Mouse (Mus musculus): ENCODE measurements around the gene Fank1. TPM values are rescaled to one million over a fixed set of nuclear protein-coding genes. Genes with fewer than 3 reads are reported as not detected.

The Fank1 gene
- polyA plus RNA-seq, 1 experiment: 0.47 TPM

- no peak overlapping the region for H3ac ChIP-seq (ENCODE audit: control insufficient read depth, insufficient read length, low read depth)
- H3K4me3 ChIP-seq (ENCODE audit: insufficient read depth, poor library complexity, severe bottlenecking): no peak overlapping the region
- no peaks in the 10 kb centered on the region for H3K79me2 ChIP-seq (ENCODE audit: control insufficient read depth, insufficient read depth)
- no peaks in the 10 kb centered on the region for H3K27me3 ChIP-seq (ENCODE audit: control insufficient read depth, insufficient read depth, insufficient read length)
- H3K79me3 ChIP-seq (ENCODE audit: low read depth): no peaks in the 10 kb centered on the region
- TF ChIP-seq MYOG (IDR thresholded peaks at IDR 0.05; ENCODE audit: control insufficient read depth, extremely low read depth, insufficient read length) (no peak), CEBPB (IDR thresholded peaks at IDR 0.05; ENCODE audit: low read depth) (no peak), CTCF (IDR thresholded peaks at IDR 0.05; ENCODE audit: control insufficient read depth, insufficient read depth, insufficient read length) (no peak), MAX (IDR thresholded peaks at IDR 0.05) (no peak), MYOD1 (IDR thresholded peaks at IDR 0.05; ENCODE audit: control insufficient read depth, insufficient read length, low read depth) (no peak), FOSL1 (IDR thresholded peaks at IDR 0.05; ENCODE audit: insufficient read depth, low read length, poor library complexity, severe bottlenecking) (no peak), USF1 (IDR thresholded peaks at IDR 0.05; ENCODE audit: low read depth) (no peak)
- peaks cover 4% of the 10 kb centered on the region for H3K36me3 ChIP-seq (ENCODE audit: control insufficient read depth, insufficient read depth)
These were observed 29.3 kb upstream of the Fank1 start for GRCm38 (mm10) chr7:133747372-133747771.

- no peaks in the 10 kb centered on the region for H3K79me2 ChIP-seq (ENCODE audit: control insufficient read depth, insufficient read depth)
- no peaks in the 10 kb centered on the region for H3K27me3 ChIP-seq (ENCODE audit: control insufficient read depth, insufficient read depth, insufficient read length)
- peaks cover 4% of the 10 kb centered on the region for H3K36me3 ChIP-seq (ENCODE audit: control insufficient read depth, insufficient read depth)
- no peak overlapping the region for H3K4me3 ChIP-seq (ENCODE audit: insufficient read depth, poor library complexity, severe bottlenecking)
- no peak for TF ChIP-seq MAX (IDR thresholded peaks at IDR 0.05)
- no peak for TF ChIP-seq MYOD1 (IDR thresholded peaks at IDR 0.05; ENCODE audit: control insufficient read depth, insufficient read length, low read depth)
- no peak for TF ChIP-seq CTCF (IDR thresholded peaks at IDR 0.05; ENCODE audit: control insufficient read depth, insufficient read depth, insufficient read length)
- TF ChIP-seq FOSL1 (IDR thresholded peaks at IDR 0.05; ENCODE audit: insufficient read depth, low read length, poor library complexity, severe bottlenecking): no peak
- no peak for TF ChIP-seq CEBPB (IDR thresholded peaks at IDR 0.05; ENCODE audit: low read depth)
- no peak for TF ChIP-seq MYOG (IDR thresholded peaks at IDR 0.05; ENCODE audit: control insufficient read depth, extremely low read depth, insufficient read length)
- no peak for TF ChIP-seq USF1 (IDR thresholded peaks at IDR 0.05; ENCODE audit: low read depth)
- H3ac ChIP-seq (ENCODE audit: control insufficient read depth, insufficient read length, low read depth): no peak overlapping the region
- no peaks in the 10 kb centered on the region for H3K79me3 ChIP-seq (ENCODE audit: low read depth)
These were observed 27.9 kb upstream of the Fank1 start for GRCm38 (mm10) chr7:133748753-133749152.

- Histone ChIP-seq H3K27me3 (ENCODE audit: control insufficient read depth, insufficient read depth, insufficient read length) (no peaks in the 10 kb centered on the region), H3K36me3 (ENCODE audit: control insufficient read depth, insufficient read depth) (peaks cover 4% of the 10 kb centered on the region), H3K4me3 (ENCODE audit: insufficient read depth, poor library complexity, severe bottlenecking) (no peak overlapping the region), H3K79me3 (ENCODE audit: low read depth) (no peaks in the 10 kb centered on the region), H3K79me2 (ENCODE audit: control insufficient read depth, insufficient read depth) (no peaks in the 10 kb centered on the region), H3ac (ENCODE audit: control insufficient read depth, insufficient read length, low read depth) (no peak overlapping the region)
- TF ChIP-seq MAX (IDR thresholded peaks at IDR 0.05) (no peak), MYOD1 (IDR thresholded peaks at IDR 0.05; ENCODE audit: control insufficient read depth, insufficient read length, low read depth) (no peak), MYOG (IDR thresholded peaks at IDR 0.05; ENCODE audit: control insufficient read depth, extremely low read depth, insufficient read length) (no peak), FOSL1 (IDR thresholded peaks at IDR 0.05; ENCODE audit: insufficient read depth, low read length, poor library complexity, severe bottlenecking) (no peak), CEBPB (IDR thresholded peaks at IDR 0.05; ENCODE audit: low read depth) (no peak), USF1 (IDR thresholded peaks at IDR 0.05; ENCODE audit: low read depth) (no peak), CTCF (IDR thresholded peaks at IDR 0.05; ENCODE audit: control insufficient read depth, insufficient read depth, insufficient read length) (no peak)
These were observed 26.0 kb upstream of the Fank1 start for GRCm38 (mm10) chr7:133750666-133751065.

- no peaks in the 10 kb centered on the region for H3K27me3 ChIP-seq (ENCODE audit: control insufficient read depth, insufficient read depth, insufficient read length)
- H3K36me3 ChIP-seq (ENCODE audit: control insufficient read depth, insufficient read depth): peaks cover 4% of the 10 kb centered on the region
- no peak overlapping the region for H3ac ChIP-seq (ENCODE audit: control insufficient read depth, insufficient read length, low read depth)
- TF ChIP-seq CTCF (IDR thresholded peaks at IDR 0.05; ENCODE audit: control insufficient read depth, insufficient read depth, insufficient read length): no peak
- TF ChIP-seq USF1 (IDR thresholded peaks at IDR 0.05; ENCODE audit: low read depth): no peak
- no peak for TF ChIP-seq MAX (IDR thresholded peaks at IDR 0.05)
- TF ChIP-seq FOSL1 (IDR thresholded peaks at IDR 0.05; ENCODE audit: insufficient read depth, low read length, poor library complexity, severe bottlenecking): no peak
- no peak for TF ChIP-seq MYOD1 (IDR thresholded peaks at IDR 0.05; ENCODE audit: control insufficient read depth, insufficient read length, low read depth)
- TF ChIP-seq CEBPB (IDR thresholded peaks at IDR 0.05; ENCODE audit: low read depth): no peak
- TF ChIP-seq MYOG (IDR thresholded peaks at IDR 0.05; ENCODE audit: control insufficient read depth, extremely low read depth, insufficient read length): no peak
- H3K79me3 ChIP-seq (ENCODE audit: low read depth): no peaks in the 10 kb centered on the region
- H3K4me3 ChIP-seq (ENCODE audit: insufficient read depth, poor library complexity, severe bottlenecking): no peak overlapping the region
- no peaks in the 10 kb centered on the region for H3K79me2 ChIP-seq (ENCODE audit: control insufficient read depth, insufficient read depth)
These were observed 25.5 kb upstream of the Fank1 start for GRCm38 (mm10) chr7:133751163-133751562.

- Histone ChIP-seq H3K36me3 (ENCODE audit: control insufficient read depth, insufficient read depth) (no peaks in the 10 kb centered on the region), H3K79me3 (ENCODE audit: low read depth) (no peaks in the 10 kb centered on the region), H3ac (ENCODE audit: control insufficient read depth, insufficient read length, low read depth) (no peak overlapping the region), H3K4me3 (ENCODE audit: insufficient read depth, poor library complexity, severe bottlenecking) (no peak overlapping the region), H3K79me2 (ENCODE audit: control insufficient read depth, insufficient read depth) (no peaks in the 10 kb centered on the region), H3K27me3 (ENCODE audit: control insufficient read depth, insufficient read depth, insufficient read length) (no peaks in the 10 kb centered on the region)
- TF ChIP-seq CTCF (IDR thresholded peaks at IDR 0.05; ENCODE audit: control insufficient read depth, insufficient read depth, insufficient read length): no peak
- TF ChIP-seq FOSL1 (IDR thresholded peaks at IDR 0.05; ENCODE audit: insufficient read depth, low read length, poor library complexity, severe bottlenecking): no peak
- no peak for TF ChIP-seq MYOG (IDR thresholded peaks at IDR 0.05; ENCODE audit: control insufficient read depth, extremely low read depth, insufficient read length)
- no peak for TF ChIP-seq MYOD1 (IDR thresholded peaks at IDR 0.05; ENCODE audit: control insufficient read depth, insufficient read length, low read depth)
- TF ChIP-seq CEBPB (IDR thresholded peaks at IDR 0.05; ENCODE audit: low read depth): no peak
- no peak for TF ChIP-seq USF1 (IDR thresholded peaks at IDR 0.05; ENCODE audit: low read depth)
- no peak for TF ChIP-seq MAX (IDR thresholded peaks at IDR 0.05)
These were observed 18.7 kb upstream of the Fank1 start for GRCm38 (mm10) chr7:133757961-133758455.
